Mouse (Mus musculus): ENCODE measurements around the gene Vamp5. TPM values are rescaled to one million over a fixed set of nuclear protein-coding genes. Genes with fewer than 3 reads are reported as not detected.

Vamp5 gene
- total and polyA plus RNA-seq, 3 experiments = 465 to 593 TPM; not detected in 1

DNA sequence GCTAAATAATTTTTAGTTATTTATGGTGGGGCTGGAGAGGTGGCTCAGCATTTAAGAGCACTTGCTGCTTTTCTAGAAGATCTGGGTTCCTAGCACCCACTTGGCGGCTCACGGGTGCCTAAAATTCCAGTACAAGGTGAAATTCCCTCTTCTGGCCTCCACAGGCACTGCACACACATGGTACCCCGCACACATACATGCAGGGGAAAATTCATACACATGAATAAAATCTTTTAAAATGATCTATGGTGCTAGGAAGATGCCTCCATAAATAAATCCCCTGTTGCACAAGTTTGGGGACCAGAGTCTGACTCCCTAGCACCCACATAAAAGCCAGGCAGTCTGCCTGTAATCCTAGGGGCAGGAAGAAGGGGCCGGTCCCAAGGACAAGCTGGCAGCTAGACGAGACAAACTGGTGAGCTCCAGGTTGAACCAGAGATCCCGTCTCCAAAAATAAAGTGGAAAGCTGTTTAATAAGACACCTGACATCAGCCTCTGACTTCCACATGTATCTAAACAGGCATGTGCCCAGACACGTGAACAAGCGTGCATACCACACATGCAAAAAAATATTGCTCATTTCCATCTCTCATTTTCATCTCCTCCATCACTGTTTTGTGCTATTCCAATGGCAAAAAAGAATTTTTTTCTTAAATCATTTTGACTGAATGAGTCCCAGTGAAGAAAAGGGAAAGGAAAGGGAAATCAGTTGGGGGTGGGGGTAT is 1.6 kb downstream of the Vamp5 start:
- Histone ChIP-seq H3K79me2 (ENCODE audit: control insufficient read depth, insufficient read depth, low read length, poor library complexity) (peaks cover 80% of the 10 kb centered on the region), H3K4me3 (ENCODE audit: control insufficient read depth in 1 of 2, insufficient read depth in 1 of 2, low read depth in 2 of 2, low read length in 2 of 2) (peak overlapping the region; percentile 82 to 97), H3K4me1 (ENCODE audit: control insufficient read depth in 1 of 2, insufficient read depth in 2 of 2, low read length in 2 of 2) (peaks cover 22 to 51% of the 10 kb centered on the region in 2 experiments), H3K9me3 (replicated peaks; ENCODE audit: insufficient read depth, low read length) (no peaks in the 10 kb centered on the region), H3K9ac (ENCODE audit: control insufficient read depth, low read depth, low read length, poor library complexity, severe bottlenecking) (peak overlapping the region; percentile 83), H3K27ac (ENCODE audit: control insufficient read depth, low read depth, low read length) (peak overlapping the region; percentile 90), H3K27me3 (ENCODE audit: control insufficient read depth in 1 of 2, insufficient read depth in 2 of 2, low read length in 2 of 2) (no peaks in the 10 kb centered on the region), H3K36me3 (ENCODE audit: control insufficient read depth in 1 of 2, insufficient read depth in 2 of 2, low read length in 2 of 2) (peaks cover 12 to 56% of the 10 kb centered on the region in 2 experiments)
- peak; percentile 55 for DNase-seq (ENCODE audit: low read depth, low spot score)
- no peak for TF ChIP-seq KAT2A (conservative IDR thresholded peaks at IDR 0.05; ENCODE audit: low read depth, low read length)
- TF ChIP-seq MAZ (IDR thresholded peaks at IDR 0.05; ENCODE audit: low read depth, low read length) = 0 out of 2 replicates have a peak, but pooled peaks have one; percentile 27
- no peak for TF ChIP-seq USF1 (IDR thresholded peaks at IDR 0.05; ENCODE audit: low read depth, low read length)
- TF ChIP-seq USF2 (IDR thresholded peaks at IDR 0.05; ENCODE audit: borderline replicate concordance in 1 of 2, insufficient read depth in 1 of 2, low read depth in 1 of 2, low read length in 2 of 2) = no peak
- no peak for TF ChIP-seq E2F4 (IDR thresholded peaks at IDR 0.05; ENCODE audit: borderline replicate concordance, low read depth, low read length)
- peak; percentile 75; the same call in 1 of the 2 replicates for TF ChIP-seq MYC (IDR thresholded peaks at IDR 0.05; ENCODE audit: low read depth, low read length)
- no peak for TF ChIP-seq ZMIZ1 (IDR thresholded peaks at IDR 0.05; ENCODE audit: low read depth, low read length)
- TF ChIP-seq EP300 (IDR thresholded peaks at IDR 0.05; ENCODE audit: low read depth in 1 of 2, low read length in 2 of 2) = no peak
- TF ChIP-seq JUND (IDR thresholded peaks at IDR 0.05; ENCODE audit: low read depth, low read length) = no peak
- no peak for TF ChIP-seq CTCF (IDR thresholded peaks at IDR 0.05 in 2 of 3, conservative IDR thresholded peaks at IDR 0.05 in 1 of 3; ENCODE audit: control insufficient read depth in 1 of 3, insufficient read depth in 1 of 3, low read depth in 2 of 3, low read length in 3 of 3, poor library complexity in 1 of 3, severe bottlenecking in 1 of 3)
- no peak for TF ChIP-seq MYB (IDR thresholded peaks at IDR 0.05; ENCODE audit: low read depth, low read length)
- TF ChIP-seq POLR2AphosphoS2 (IDR thresholded peaks at IDR 0.05; ENCODE audit: low read length) = no peak
- no peak for TF ChIP-seq GABPA (IDR thresholded peaks at IDR 0.05; ENCODE audit: low read depth, low read length)
- TF ChIP-seq MXI1 (IDR thresholded peaks at IDR 0.05; ENCODE audit: low read depth, low read length) = peak; percentile 77; the same call in 1 of the 2 replicates
- no peak for TF ChIP-seq CHD2 (IDR thresholded peaks at IDR 0.05; ENCODE audit: low read length)
- no peak for TF ChIP-seq MEF2A (IDR thresholded peaks at IDR 0.05; ENCODE audit: extremely low read depth, insufficient replicate concordance, low read depth, low read length, poor library complexity, severe bottlenecking)
- TF ChIP-seq RAD21 (IDR thresholded peaks at IDR 0.05; ENCODE audit: low read depth, low read length) = no peak
- TF ChIP-seq ZKSCAN1 (IDR thresholded peaks at IDR 0.05; ENCODE audit: low read depth, low read length) = no peak
- 0 out of 2 replicates have a peak, but pooled peaks have one; percentile 19 for TF ChIP-seq UBTF (IDR thresholded peaks at IDR 0.05; ENCODE audit: borderline replicate concordance, insufficient read depth, low read depth, low read length)
- TF ChIP-seq ELF1 (IDR thresholded peaks at IDR 0.05; ENCODE audit: low read depth, low read length) = no peak
- TF ChIP-seq ZC3H11A (IDR thresholded peaks at IDR 0.05; ENCODE audit: low read depth, low read length) = no peak
- no peak; the same call in 1 of the 2 replicates for TF ChIP-seq NELFE (IDR thresholded peaks at IDR 0.05; ENCODE audit: low read depth, low read length)
- no peak; a peak in 1 of 4 replicates for TF ChIP-seq POLR2A (IDR thresholded peaks at IDR 0.05; ENCODE audit: control insufficient read depth in 1 of 2, insufficient read depth in 1 of 2, low read depth in 1 of 2, low read length in 2 of 2, poor library complexity in 1 of 2)
- TF ChIP-seq ZNF384 (IDR thresholded peaks at IDR 0.05; ENCODE audit: low read depth, low read length) = no peak
- TF ChIP-seq ETS1 (IDR thresholded peaks at IDR 0.05; ENCODE audit: low read depth, low read length) = no peak
- no peak for TF ChIP-seq BHLHE40 (IDR thresholded peaks at IDR 0.05; ENCODE audit: borderline replicate concordance, low read depth, low read length)
- TF ChIP-seq HCFC1 (IDR thresholded peaks at IDR 0.05; ENCODE audit: low read depth, low read length) = no peak
- TF ChIP-seq MAFK (IDR thresholded peaks at IDR 0.05; ENCODE audit: borderline replicate concordance, low read depth, low read length) = no peak
- no peak for TF ChIP-seq TCF12 (IDR thresholded peaks at IDR 0.05; ENCODE audit: low read depth, low read length)
- no peak for TF ChIP-seq POLR2AphosphoS5 (IDR thresholded peaks at IDR 0.05; ENCODE audit: borderline replicate concordance, low read depth, low read length)
- TF ChIP-seq NRF1 (IDR thresholded peaks at IDR 0.05; ENCODE audit: insufficient read depth, low read depth, low read length, poor library complexity, severe bottlenecking) = no peak
- peak; percentile 92 for TF ChIP-seq CHD1 (IDR thresholded peaks at IDR 0.05; ENCODE audit: low read depth, low read length)
- TF ChIP-seq GATA1 (IDR thresholded peaks at IDR 0.05; ENCODE audit: low read depth, low read length) = no peak
- TF ChIP-seq SIN3A (IDR thresholded peaks at IDR 0.05; ENCODE audit: low read length) = no peak; the same call in 1 of the 2 replicates
- TF ChIP-seq TBP (IDR thresholded peaks at IDR 0.05; ENCODE audit: low read depth, low read length) = no peak
- TF ChIP-seq TAL1 (IDR thresholded peaks at IDR 0.05; ENCODE audit: low read length) = no peak

Measured in MEL (cell line).